Mouse (Mus musculus) gastrocnemius, adult 8-10 months (tissue): Measurements from ENCODE around the gene Ubtd1. TPM values are rescaled to one million over a fixed set of nuclear protein-coding genes. Genes with fewer than 3 reads are reported as not detected.

Experiments used
- DNase-seq, 2 experiments: peaks; one replicate each; pipeline ENCODE4 v3.0.0; 2022; ENCODE audit warnings: low spot score in 2 of 2
- total RNA-seq, 4 experiments: library from RNA; stranded (reverse); gene quantifications; 2 replicates each; pipeline ENCODE4 v1.2.4; 2022

The Ubtd1 gene
- total RNA-seq, 4 experiments from 2014 or later: 15.0 to 17.5 (median 15.8) TPM

- no peak for DNase-seq
These were observed 40.3 kb downstream of the Ubtd1 start for GRCm38 (mm10) chr19:42021681-42022541.

- no peak for DNase-seq
These were observed 40.9 kb downstream of the Ubtd1 start for GRCm38 (mm10) chr19:42022542-42022848.

GRCm38 (mm10) chr19:42026158-42026557 lies 44.6 kb downstream of the Ubtd1 start:
- DNase-seq: peak; percentile 78 to 79

- DNase-seq: no peak
These were observed 49.5 kb downstream of the Ubtd1 start for GRCm38 (mm10) chr19:42031112-42031511.

GRCm38 (mm10) chr19:42033611-42034010 lies 52.0 kb downstream of the Ubtd1 start:
- DNase-seq: no peak

GRCm38 (mm10) chr19:42034146-42034775 lies 52.7 kb downstream of the Ubtd1 start:
- no peak for DNase-seq

GRCm38 (mm10) chr19:42034881-42035455 lies 53.4 kb downstream of the Ubtd1 start:
- no peak for DNase-seq

- peak; percentile 76 to 81 for DNase-seq
These were observed 54.1 kb downstream of the Ubtd1 start, which contains the start of gene Ankrd2 for GRCm38 (mm10) chr19:42035456-42036248. TSS of gene Ankrd2 (plus strand) at chr19:42036000.

- DNase-seq: no peak
These were observed 54.8 kb downstream of the Ubtd1 start for GRCm38 (mm10) chr19:42036357-42036756.

GRCm38 (mm10) chr19:42037167-42037702 lies 55.7 kb downstream of the Ubtd1 start:
- no peak for DNase-seq

- no peak for DNase-seq
These were observed 56.7 kb downstream of the Ubtd1 start for GRCm38 (mm10) chr19:42038310-42038709.

- DNase-seq: no peak
These were observed 62.4 kb downstream of the Ubtd1 start for GRCm38 (mm10) chr19:42043988-42044387.

- peak; percentile 76 to 85 for DNase-seq
These were observed 63.9 kb downstream of the Ubtd1 start, which contains the start of gene Hoga1 for GRCm38 (mm10) chr19:42045269-42046102. TSS of gene Hoga1 (plus strand) at chr19:42045610.

- no peak for DNase-seq
These were observed 68.7 kb downstream of the Ubtd1 start for GRCm38 (mm10) chr19:42050251-42050650.

GRCm38 (mm10) chr19:42051351-42051750 lies 69.8 kb downstream of the Ubtd1 start:
- DNase-seq: no peak

- no peak for DNase-seq
These were observed 70.4 kb downstream of the Ubtd1 start, which contains the start of gene 4933411K16Rik for GRCm38 (mm10) chr19:42051948-42052347. TSS of gene 4933411K16Rik (plus strand) at chr19:42052248.

- DNase-seq: no peak
These were observed 72.7 kb downstream of the Ubtd1 start for GRCm38 (mm10) chr19:42054255-42054654.

- peak; percentile 54 to 68 for DNase-seq
These were observed 74.3 kb downstream of the Ubtd1 start for GRCm38 (mm10) chr19:42055881-42056280.

- DNase-seq: no peak
These were observed 75.3 kb downstream of the Ubtd1 start for GRCm38 (mm10) chr19:42056719-42057409.

- no peak for DNase-seq
These were observed 76.9 kb downstream of the Ubtd1 start for GRCm38 (mm10) chr19:42058426-42058825.
